Mouse (Mus musculus): ENCODE data around the gene Ngef. TPM values are rescaled to one million over a fixed set of nuclear protein-coding genes. Genes with fewer than 3 reads are reported as not detected.
"Not testable (repeated sequence)": the region's sequence is repeated elsewhere in the genome, so short reads cannot be mapped to it uniquely, and the experiment has no call there.

Ngef gene
- polyA plus RNA-seq, 1 experiment from 2014 or later, result 8.6 TPM

- ChIA-PET POLR2A (interaction anchor here (0.6 kb wide), 1 partner anchor 1551 kb away, joined by 4 read pairs; no protein-coding TSS in a partner anchor), CTCF (no interaction called here)
- in situ Hi-C loops (cut with MboI; ENCODE audit: low pct_unique_long_range_greater_than_20kb), result no loop called here
These were observed 91.1 kb downstream of the Ngef start for GRCm38 (mm10) chr1:87482546-87482945.

GRCm38 (mm10) chr1:87475076-87475895 is 98.4 kb downstream of the Ngef start:
- in situ Hi-C loops (cut with MboI; ENCODE audit: low pct_unique_long_range_greater_than_20kb), result no loop called here
- ATAC-seq (no peak), DNase-seq (ENCODE audit: low read depth, low spot score) (no peak)
- CTCF ChIA-PET, result no interaction called here
- POLR2A ChIA-PET, result no interaction called here
- TF ChIP-seq CTCF (IDR thresholded peaks at IDR 0.05), result no peak
- H3K27me3 ChIP-seq, result no peaks in the 10 kb centered on the region

More at GRCm38 (mm10) chr1:87482546-87482945, 91.1 kb downstream of the Ngef start:
- TF ChIP-seq CTCF (IDR thresholded peaks at IDR 0.05), result no peak
- no peak for DNase-seq (ENCODE audit: low read depth, low spot score)
- no peak for ATAC-seq
- no peaks in the 10 kb centered on the region for H3K27me3 ChIP-seq

- TF ChIP-seq CTCF (IDR thresholded peaks at IDR 0.05), result no peak
- H3K27me3 ChIP-seq, result no peaks in the 10 kb centered on the region
- no peak for ATAC-seq
- POLR2A ChIA-PET, result interaction anchor here (0.7 kb wide), 1 partner anchor 17 kb away, joined by 6 read pairs; no protein-coding TSS in a partner anchor
- in situ Hi-C loops (cut with MboI; ENCODE audit: low pct_unique_long_range_greater_than_20kb), result no loop called here
- CTCF ChIA-PET, result no interaction called here
- DNase-seq (ENCODE audit: low read depth, low spot score), result no peak
These were observed 101.1 kb downstream of the Ngef start for GRCm38 (mm10) chr1:87472576-87472975.

GRCm38 (mm10) chr1:87471914-87472313 is 101.8 kb downstream of the Ngef start:
- no peak for ATAC-seq
- POLR2A ChIA-PET, result no interaction called here
- in situ Hi-C loops (cut with MboI; ENCODE audit: low pct_unique_long_range_greater_than_20kb), result no loop called here

DNA sequence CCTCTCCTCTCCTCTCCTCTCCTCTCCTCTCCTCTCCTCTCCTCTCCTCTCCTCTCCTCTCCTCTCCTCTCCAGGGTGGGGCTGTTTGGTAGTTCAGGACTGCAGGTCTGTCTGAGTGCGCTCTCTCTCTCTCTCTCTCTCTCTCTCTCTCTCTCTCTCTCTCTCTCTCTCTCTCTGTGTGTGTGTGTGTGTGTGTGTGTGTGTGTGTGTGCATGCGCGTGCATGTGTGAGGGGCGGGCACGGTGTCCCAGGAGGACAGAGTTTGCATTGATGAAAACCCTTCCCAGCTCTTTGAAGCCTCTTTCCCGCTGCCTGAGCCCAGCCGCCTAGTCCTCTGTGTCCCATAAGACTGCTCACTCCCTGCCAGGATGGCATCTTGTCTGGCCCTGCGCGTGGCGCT is 103.7 kb downstream of the Ngef start, which contains the start of gene Snorc:
Gene Snorc, plus strand, starts transcription at position 301 of the 400 bp plus-strand sequence.
- H3K27me3 ChIP-seq; in situ Hi-C loops (cut with MboI; ENCODE audit: low pct_unique_long_range_greater_than_20kb); ATAC-seq; POLR2A ChIA-PET; DNase-seq (ENCODE audit: low read depth, low spot score): not testable (repeated sequence)
- CTCF ChIA-PET, result interaction anchor here (1.9 kb wide), 1 partner anchor 251 kb away, joined by 4 read pairs; no protein-coding TSS in a partner anchor

More at GRCm38 (mm10) chr1:87471914-87472313, 101.8 kb downstream of the Ngef start:
- DNase-seq (ENCODE audit: low read depth, low spot score), result no peak
- no peaks in the 10 kb centered on the region for H3K27me3 ChIP-seq
- CTCF ChIA-PET, result interaction anchor here (1.1 kb wide), 1 partner anchor 9 kb away, joined by 3 read pairs; no protein-coding TSS in a partner anchor
- no peak for TF ChIP-seq CTCF (IDR thresholded peaks at IDR 0.05)

- ATAC-seq, result no peak
- no peak for TF ChIP-seq CTCF (IDR thresholded peaks at IDR 0.05)
- no peak for DNase-seq (ENCODE audit: low read depth, low spot score)
- H3K27me3 ChIP-seq, result no peaks in the 10 kb centered on the region
- CTCF ChIA-PET, result interaction anchor here (0.6 to 1.9 kb wide), 7 partner anchors 9 to 254 kb away, joined by 3 to 10 read pairs (median 3); no protein-coding TSS in a partner anchor
- in situ Hi-C loops (cut with MboI; ENCODE audit: low pct_unique_long_range_greater_than_20kb), result no loop called here
- POLR2A ChIA-PET, result interaction anchor here (0.7 kb wide), 1 partner anchor 31 kb away, joined by 3 read pairs; no protein-coding TSS in a partner anchor
These were observed 105.3 kb downstream of the Ngef start for GRCm38 (mm10) chr1:87468321-87468720.

- ChIA-PET CTCF (interaction anchor here (1.3 kb wide), 1 partner anchor 74 kb away, joined by 3 read pairs; no protein-coding TSS in a partner anchor), POLR2A (no interaction called here)
- DNase-seq (ENCODE audit: low read depth, low spot score) (no peak), ATAC-seq (no peak)
- H3K27me3 ChIP-seq, result no peaks in the 10 kb centered on the region
- TF ChIP-seq CTCF (IDR thresholded peaks at IDR 0.05), result no peak
- in situ Hi-C loops (cut with MboI; ENCODE audit: low pct_unique_long_range_greater_than_20kb), result no loop called here
These were observed 106.2 kb downstream of the Ngef start for GRCm38 (mm10) chr1:87467469-87467868.

GRCm38 (mm10) chr1:87459856-87460255 is 113.8 kb downstream of the Ngef start:
- POLR2A ChIA-PET; DNase-seq (ENCODE audit: low read depth, low spot score); ATAC-seq; in situ Hi-C loops (cut with MboI; ENCODE audit: low pct_unique_long_range_greater_than_20kb); H3K27me3 ChIP-seq: not testable (repeated sequence)
- CTCF ChIA-PET, result interaction anchor here (1.8 kb wide), 1 partner anchor 9 kb away, joined by 10 read pairs; no protein-coding TSS in a partner anchor

DNA sequence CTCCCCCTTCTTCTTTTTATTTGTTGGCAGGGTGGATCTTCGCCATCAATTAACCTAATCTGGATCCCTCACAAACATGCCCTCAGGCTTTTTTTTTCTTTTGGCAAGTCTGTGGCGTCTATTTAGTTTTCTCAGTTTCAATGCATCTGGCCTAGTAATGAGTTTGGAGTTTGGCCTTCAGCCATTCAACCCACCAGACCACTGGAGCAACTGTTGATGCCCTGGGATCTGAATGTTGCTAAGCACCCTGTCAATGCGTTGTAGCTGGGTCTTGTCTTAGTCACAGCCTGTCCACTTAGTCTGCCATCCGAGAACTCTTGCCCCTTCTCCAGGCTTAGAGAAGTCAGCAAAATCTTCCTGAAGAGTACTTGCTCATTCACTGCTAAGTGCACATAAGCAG is 115.6 kb downstream of the Ngef start:
- H3K27me3 ChIP-seq, result no peaks in the 10 kb centered on the region
- POLR2A ChIA-PET, result interaction anchor here (1.5 kb wide), 1 partner anchor 11 kb away, joined by 3 read pairs; no protein-coding TSS in a partner anchor
- no peak for ATAC-seq
- no peak for DNase-seq (ENCODE audit: low read depth, low spot score)
- TF ChIP-seq CTCF (IDR thresholded peaks at IDR 0.05), result no peak
- in situ Hi-C loops (cut with MboI; ENCODE audit: low pct_unique_long_range_greater_than_20kb), result no loop called here
- CTCF ChIA-PET, result interaction anchor here (1.1 to 1.8 kb wide), 2 partner anchors 10 to 11 kb away, joined by 3 to 10 read pairs; no protein-coding TSS in a partner anchor

GRCm38 (mm10) chr1:87456425-87456824 is 117.2 kb downstream of the Ngef start:
- H3K27me3 ChIP-seq, result no peaks in the 10 kb centered on the region
- ATAC-seq (no peak), DNase-seq (ENCODE audit: low read depth, low spot score) (no peak)
- CTCF ChIA-PET, result no interaction called here
- POLR2A ChIA-PET, result interaction anchor here (0.5 kb wide), 1 partner anchor 69 kb away, joined by 5 read pairs; no protein-coding TSS in a partner anchor
- no peak for TF ChIP-seq CTCF (IDR thresholded peaks at IDR 0.05)
- in situ Hi-C loops (cut with MboI; ENCODE audit: low pct_unique_long_range_greater_than_20kb), result no loop called here

DNA sequence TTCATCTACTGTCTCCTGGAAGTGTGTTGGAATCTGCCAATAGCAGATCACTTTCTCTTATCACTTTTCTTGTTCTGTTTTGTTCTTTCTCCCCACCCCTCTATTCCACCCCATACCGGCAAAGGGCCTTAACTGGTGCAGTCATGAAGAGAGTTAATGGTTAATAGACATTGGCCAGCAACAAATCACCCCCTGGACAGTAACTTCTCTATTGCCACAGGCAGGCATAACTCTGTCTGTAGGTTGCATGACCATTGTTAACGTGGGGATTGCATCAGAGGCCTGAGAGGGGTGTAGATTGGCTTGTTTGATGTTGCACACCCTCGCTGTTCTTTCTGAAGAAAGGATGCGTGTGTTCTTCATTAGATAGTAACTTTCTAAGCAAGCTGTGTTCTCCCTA is 124.2 kb downstream of the Ngef start:
- in situ Hi-C loops (cut with MboI; ENCODE audit: low pct_unique_long_range_greater_than_20kb), result loop anchor here (5.0 to 10.0 kb wide), 2 partner anchors 308 to 485 kb away; partner anchors contain the start of gene Atg16l1
- DNase-seq (ENCODE audit: low read depth, low spot score), result peak; percentile 31
- ATAC-seq, result peak; percentile 44
- ChIA-PET POLR2A (no interaction called here), CTCF (interaction anchor here (1.0 to 3.3 kb wide), 4 partner anchors 17 to 306 kb away, joined by 3 to 13 read pairs (median 8); partner anchors contain the start of gene Atg16l1)
- TF ChIP-seq CTCF (IDR thresholded peaks at IDR 0.05), result no peak
- H3K27me3 ChIP-seq, result no peaks in the 10 kb centered on the region
